Comparison of ENCODE assay signal across 13 mouse cellular contexts in genomic region chr17:66914696-66915095, GRCm38 (mm10).
"Had no signal": no experiment of that assay in that cellular context is flagged by ENCODE, and none has a peak within 500 bp of the region (broad histone marks: within the 10 kb centered on the region; RNA-seq: fewer than 3 reads in every experiment).

No protein-coding gene starts in this region.

- DNase-seq: gastrocnemius, postnatal 10 days; gastrocnemius, postnatal 25 days; heart, adult 2 months; heart, postnatal 14 days; heart, postnatal 36 days; kidney, adult 11 months; kidney, adult 2 months; kidney, adult 9 months; kidney, postnatal 14 days; kidney, postnatal 36 days; layer of hippocampus, adult 9-11 months; layer of hippocampus, postnatal 36 days; left cerebral cortex, postnatal 4 days had no signal
